Mouse (Mus musculus) kidney, adult 11 months (tissue): ENCODE results near the gene Tnfrsf23.
A peak's percentile ranks its signal among the peaks of the same experiment; 100 is the strongest.
"Not testable (repeated sequence)": the region's sequence is repeated elsewhere in the genome, so short reads cannot be mapped to it uniquely, and the experiment has no call there.

Source experiments
- DNase-seq: peaks from one replicate; pipeline ENCODE4 v3.0.0; 2022

The Tnfrsf23 gene

GRCm38 (mm10) chr7:143685359-143686067 is at the start of gene Tnfrsf23:
Tnfrsf23 (minus strand) TSS chr7:143685872.
- peak; percentile 74 for DNase-seq

- no peak for DNase-seq
Measured at GRCm38 (mm10) chr7:143733746-143734145, 48.1 kb upstream of the Tnfrsf23 start.

GRCm38 (mm10) chr7:143729886-143730285 is 44.2 kb upstream of the Tnfrsf23 start:
- DNase-seq, result peak; percentile 33

GRCm38 (mm10) chr7:143726396-143726795 is 40.7 kb upstream of the Tnfrsf23 start:
- DNase-seq, result no peak

DNA sequence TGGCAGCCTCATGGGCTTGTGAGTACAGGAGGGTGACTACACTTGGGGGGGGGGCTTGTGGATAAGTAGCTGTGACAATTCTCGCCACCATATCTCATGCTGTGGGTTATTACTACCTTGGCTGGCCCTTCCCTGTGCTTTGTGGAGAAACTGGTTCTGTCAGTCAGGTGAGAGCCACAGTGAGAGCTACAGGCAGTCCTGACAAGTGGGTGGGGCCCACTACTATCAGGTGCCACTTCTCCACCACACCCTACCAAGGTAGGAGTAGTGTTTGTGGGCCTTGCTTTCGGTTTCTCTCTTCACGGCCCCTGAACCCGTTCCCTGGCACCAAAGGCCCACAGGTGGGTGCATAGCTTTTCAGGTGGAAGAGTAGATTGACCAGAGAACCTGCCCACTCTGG is 38.2 kb upstream of the Tnfrsf23 start:
- peak; percentile 44 for DNase-seq

- no peak for DNase-seq
Measured at GRCm38 (mm10) chr7:143722646-143723045, 37.0 kb upstream of the Tnfrsf23 start.

DNA sequence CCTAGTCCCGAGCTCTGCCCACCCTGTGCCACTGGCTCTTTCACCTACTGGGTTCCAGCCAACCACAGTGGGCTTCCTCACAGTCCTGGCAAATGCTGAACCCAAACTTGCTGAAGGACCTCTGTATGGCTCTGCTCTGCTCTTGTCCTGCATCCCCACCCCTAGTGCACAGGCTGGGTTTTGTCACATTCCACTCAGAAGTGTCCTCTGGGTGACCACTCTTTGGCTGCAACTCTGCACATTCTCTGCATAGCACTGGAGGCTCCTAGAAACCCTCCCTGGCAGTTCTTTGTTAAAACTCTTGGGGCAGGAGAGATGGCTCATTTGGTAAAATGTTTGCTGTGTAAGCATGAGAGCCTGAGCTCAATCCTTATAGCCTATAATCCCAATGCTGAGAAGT is 32.1 kb upstream of the Tnfrsf23 start:
- peak; percentile 45 for DNase-seq

GRCm38 (mm10) chr7:143713421-143713820 is 27.7 kb upstream of the Tnfrsf23 start:
- no peak for DNase-seq

DNA sequence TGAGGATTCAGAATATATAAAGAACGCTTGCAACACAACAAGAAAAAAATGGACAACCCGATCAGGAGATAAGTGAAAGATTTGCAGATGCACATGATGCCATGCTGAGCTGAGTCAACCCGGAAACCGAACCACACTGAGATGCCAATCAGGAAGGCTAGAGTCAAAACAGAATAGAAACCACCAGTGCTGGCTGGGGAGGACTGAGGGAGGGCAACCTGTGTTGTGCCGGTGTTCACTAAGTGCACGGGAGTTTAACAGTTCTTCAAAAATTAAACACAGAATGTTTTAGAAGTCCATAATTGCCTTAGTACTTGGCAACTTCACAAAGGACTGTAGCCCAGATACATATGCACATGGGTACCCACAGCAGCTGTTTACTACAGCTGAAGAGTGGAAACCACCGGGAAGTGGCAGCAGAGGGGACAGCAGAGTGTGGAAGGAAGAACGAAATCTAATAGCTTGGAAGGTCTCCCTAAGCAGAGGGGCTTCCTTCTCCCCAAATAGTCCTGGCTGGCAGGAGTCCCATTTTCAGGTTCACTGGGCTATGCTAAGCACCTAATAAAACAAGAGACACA is 27.2 kb upstream of the Tnfrsf23 start:
- DNase-seq, result no peak

- peak; percentile 36 for DNase-seq
Measured at GRCm38 (mm10) chr7:143712023-143712422, 26.4 kb upstream of the Tnfrsf23 start.

DNA sequence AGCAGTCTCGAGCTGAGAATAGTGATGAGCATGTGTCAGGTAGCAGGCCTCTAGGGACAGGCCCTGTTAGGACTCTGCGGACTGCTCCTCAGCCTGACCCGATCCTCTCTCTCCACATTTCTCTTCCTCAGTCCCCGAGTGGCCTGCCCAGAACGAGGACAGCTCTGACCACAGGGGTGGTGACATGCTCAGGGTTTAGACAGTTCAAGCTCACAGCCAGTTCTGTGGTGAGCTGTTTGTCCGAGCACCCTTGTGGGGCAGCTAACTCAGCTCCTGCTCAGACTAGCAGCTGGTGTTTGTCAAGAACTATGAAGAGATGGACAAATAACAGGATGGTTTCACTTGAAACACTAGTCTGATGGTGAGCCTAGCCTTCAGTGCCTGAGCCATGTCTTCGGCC is 25.7 kb upstream of the Tnfrsf23 start:
- DNase-seq, result peak; percentile 50

DNA sequence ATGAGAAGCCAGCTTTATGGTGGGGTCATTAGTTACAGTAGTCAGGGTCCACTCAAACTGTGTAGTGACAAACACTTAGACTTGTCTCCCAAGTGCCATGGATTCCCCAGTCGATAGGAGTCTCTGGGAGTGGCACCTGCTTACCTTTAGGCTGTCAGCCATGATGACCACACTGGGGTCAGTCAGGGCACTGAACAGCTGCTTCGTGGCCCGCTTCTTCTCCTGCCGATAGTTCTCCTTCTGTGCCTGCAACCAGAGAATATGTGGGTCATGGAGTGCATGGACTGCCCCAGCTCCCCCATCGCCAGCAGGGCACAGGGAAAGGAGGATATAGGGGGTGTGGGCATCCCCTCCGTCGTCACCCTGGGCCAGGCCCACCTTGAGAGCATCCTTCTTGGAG is 23.7 kb upstream of the Tnfrsf23 start:
- DNase-seq, result no peak

GRCm38 (mm10) chr7:143706697-143707438 is 21.2 kb upstream of the Tnfrsf23 start:
- DNase-seq, result peak; percentile 92

- DNase-seq, result no peak
Measured at GRCm38 (mm10) chr7:143696140-143696539, 10.5 kb upstream of the Tnfrsf23 start.

- no peak for DNase-seq
Measured at GRCm38 (mm10) chr7:143694550-143694949, 8.9 kb upstream of the Tnfrsf23 start.

- DNase-seq, result no peak
Measured at GRCm38 (mm10) chr7:143692746-143693510, 7.3 kb upstream of the Tnfrsf23 start.

DNA sequence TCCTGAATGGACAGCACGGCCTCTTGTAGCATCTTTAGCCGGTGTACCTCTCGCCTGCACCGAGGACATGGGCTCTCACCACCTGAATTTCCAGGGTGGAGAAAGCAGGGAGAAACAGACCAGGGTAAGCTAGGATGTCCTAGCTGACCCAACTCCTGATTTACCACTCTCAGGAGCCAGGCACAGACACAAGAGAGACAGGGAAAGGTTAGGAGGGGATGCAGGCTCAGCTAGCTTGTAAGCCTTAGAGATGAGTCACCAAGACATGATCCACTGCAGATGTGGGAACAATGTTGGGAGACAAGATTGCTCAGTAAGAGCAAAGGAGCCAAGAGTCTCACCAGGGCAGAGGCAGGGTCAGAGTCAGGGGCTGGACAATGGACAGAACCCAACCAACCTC is 6.2 kb upstream of the Tnfrsf23 start:
- DNase-seq, result no peak

- no peak for DNase-seq
Measured at GRCm38 (mm10) chr7:143691181-143691580, 5.5 kb upstream of the Tnfrsf23 start.

DNA sequence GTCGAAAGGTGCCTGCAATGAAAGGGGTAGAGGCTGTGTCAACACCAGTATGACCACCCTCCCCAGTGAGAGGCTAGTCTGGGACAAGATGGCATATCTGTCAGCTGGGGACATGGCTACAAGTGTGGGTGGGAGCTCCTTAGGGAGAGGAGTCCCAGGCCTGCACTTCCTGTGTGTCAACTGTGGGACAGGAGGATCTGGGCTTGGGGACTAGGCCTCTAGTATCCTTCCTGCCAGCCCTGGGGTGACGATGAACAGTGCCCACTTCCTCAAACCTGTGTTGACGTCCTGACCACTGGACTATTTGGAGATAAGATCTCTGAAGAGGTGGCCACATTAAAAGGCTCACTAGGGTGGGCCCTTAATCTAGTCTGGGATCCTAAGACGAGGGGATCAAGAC is 4.3 kb upstream of the Tnfrsf23 start:
- peak; percentile 2 for DNase-seq

DNA sequence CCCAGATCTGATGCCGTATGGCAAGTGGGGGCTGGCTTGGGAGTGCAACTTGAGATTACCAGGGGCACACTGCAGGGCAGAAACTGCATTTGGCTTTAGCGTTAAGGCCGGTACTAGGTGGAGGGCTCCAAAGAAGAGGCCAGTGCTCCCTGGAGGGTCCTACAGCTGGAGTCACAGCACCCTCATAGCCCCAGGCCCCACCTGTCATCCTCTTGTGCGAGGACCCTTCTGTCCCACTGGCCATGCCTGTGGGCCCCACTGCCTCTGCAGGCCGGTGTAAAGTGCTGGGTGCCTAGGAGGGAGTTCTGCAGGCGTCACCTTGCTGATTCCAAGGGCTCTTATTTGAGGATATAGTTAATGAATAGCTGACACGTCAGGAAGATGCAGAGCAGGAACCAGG is 3.8 kb upstream of the Tnfrsf23 start:
- DNase-seq, result peak; percentile 1

- DNase-seq, result not testable (repeated sequence)
Measured at GRCm38 (mm10) chr7:143686676-143687075, 1.0 kb upstream of the Tnfrsf23 start.

GRCm38 (mm10) chr7:143686191-143686590 is 519 bp upstream of the Tnfrsf23 start:
- DNase-seq, result not testable (repeated sequence)

GRCm38 (mm10) chr7:143684569-143684968 is 1.1 kb downstream of the Tnfrsf23 start:
- DNase-seq, result peak; percentile 17
